In the genomic region with DNA sequence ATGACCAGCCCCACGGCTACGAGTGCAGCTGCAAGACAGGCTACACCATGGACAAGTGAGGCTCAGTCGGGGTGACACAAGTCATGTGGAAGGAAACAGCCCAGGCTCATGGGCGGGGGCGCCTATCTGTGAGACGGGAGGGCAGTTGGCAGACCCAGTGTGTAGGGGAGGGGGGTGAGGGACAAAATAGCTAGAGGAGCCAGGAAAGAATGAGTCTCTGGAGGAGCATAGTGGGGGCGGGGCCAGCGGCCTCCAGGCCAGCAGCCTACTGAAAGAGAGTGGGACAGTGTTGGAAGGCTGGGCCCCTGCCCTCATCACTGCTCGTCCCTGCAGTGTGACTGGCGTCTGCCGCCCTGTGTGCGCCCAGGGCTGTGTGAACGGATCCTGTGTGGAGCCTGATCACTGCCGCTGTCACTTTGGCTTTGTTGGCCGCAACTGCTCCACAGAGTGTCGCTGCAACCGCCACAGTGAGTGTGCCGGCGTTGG, we compare ENCODE assay signal across 13 mouse cellular contexts. TPM values are rescaled to one million over a fixed set of nuclear protein-coding genes. Genes with fewer than 3 reads are reported as not detected.
DNase-seq lines count a peak whose midpoint lies in the region; ATAC-seq and TF ChIP-seq lines count a peak whose summit lies in the region.
"Had no signal": no experiment of that assay in that cellular context is flagged by ENCODE, and none has a peak within 500 bp of the region (broad histone marks: within the 10 kb centered on the region; RNA-seq: fewer than 3 reads in every experiment).

No protein-coding gene starts in this region.

- no peak for TF ChIP-seq CTCF in stomach, postnatal 0 days (IDR thresholded peaks at IDR 0.05; ENCODE audit: low read depth)

- peak; percentile 46 for ATAC-seq in neural tube, embryonic 11.5 days (ENCODE audit: insufficient read depth, low FRiP score, low TSS enrichment)
- ATAC-seq in hindbrain, embryonic 15.5 days (ENCODE audit: low FRiP score, low read depth) = peak; percentile 75
- ATAC-seq in stomach, postnatal 0 days (ENCODE audit: low FRiP score, low TSS enrichment) = peak; percentile 37; the same call in 1 of the 2 replicates
- ATAC-seq in monocyte, adult 5-6 weeks (replicated peaks; ENCODE audit: insufficient number of reproducible peaks, low FRiP score, low TSS enrichment, poor library complexity, severe bottlenecking) = no peak
- ATAC-seq: CD4-positive, CD25-positive, alpha-beta regulatory T cell, adult 4 months had no signal

- no peak overlapping the region for H3K27ac ChIP-seq in neural tube, embryonic 11.5 days (ENCODE audit: low read depth, low read length)
- peak overlapping the region; percentile 25; the same call in 1 of the 2 replicates for H3K27ac ChIP-seq in hindbrain, embryonic 15.5 days (replicated peaks)
- H3K27ac ChIP-seq in stomach, postnatal 0 days (replicated peaks) = no peak overlapping the region
- H3K27ac ChIP-seq: macrophage had no signal

- TF ChIP-seq EP300 in stomach, postnatal 0 days (optimal IDR thresholded peaks at IDR 0.05) = no peak

- peak; percentile 43 for DNase-seq in gastrocnemius, postnatal 14 days
- no peak for DNase-seq in gastrocnemius, adult 18-20 months (ENCODE audit: low spot score)
- peak; percentile 48 for DNase-seq in neural tube, embryonic 11.5 days (ENCODE audit: low spot score)
- DNase-seq in neural tube, embryonic 10.5 days (ENCODE audit: extremely low spot score, low spot score) = no peak
- DNase-seq in stomach, postnatal 0 days (ENCODE audit: low spot score) = no peak
- DNase-seq in urinary bladder, postnatal 4 days (ENCODE audit: low spot score in 2 of 2) = no peak
- DNase-seq: adrenal gland, postnatal 36 days had no signal

- H3K4me1 ChIP-seq in neural tube, embryonic 11.5 days (ENCODE audit: control insufficient read depth, insufficient read depth, low read length) = peaks cover 4% of the 10 kb centered on the region; the same call in 1 of the 2 replicates
- peaks cover 11% of the 10 kb centered on the region; the same call in 1 of the 2 replicates for H3K4me1 ChIP-seq in hindbrain, embryonic 15.5 days (replicated peaks)
- H3K4me1 ChIP-seq in stomach, postnatal 0 days (replicated peaks; ENCODE audit: control insufficient read depth, insufficient read depth) = no peaks in the 10 kb centered on the region

- WGBS in neural tube, embryonic 11.5 days = 66% methylated on average over 19 of the region's 19 CpGs
- WGBS in hindbrain, embryonic 15.5 days = 33% methylated on average over 19 of the region's 19 CpGs
- WGBS in stomach, postnatal 0 days = 72% methylated on average over 19 of the region's 19 CpGs

- no peaks in the 10 kb centered on the region for H3K9me3 ChIP-seq in neural tube, embryonic 11.5 days (ENCODE audit: control insufficient read depth, low read length)
- H3K9me3 ChIP-seq in hindbrain, embryonic 15.5 days = no peaks in the 10 kb centered on the region
- H3K9me3 ChIP-seq in stomach, postnatal 0 days (ENCODE audit: control insufficient read depth, low read length) = no peaks in the 10 kb centered on the region

- no peak overlapping the region for H3K9ac ChIP-seq in neural tube, embryonic 11.5 days (ENCODE audit: low read length)
- H3K9ac ChIP-seq in hindbrain, embryonic 15.5 days = no peak overlapping the region; the same call in 1 of the 2 replicates
- H3K9ac ChIP-seq in stomach, postnatal 0 days (ENCODE audit: low read length) = no peak overlapping the region

- intact Hi-C loops in gastrocnemius, postnatal 14 days (cut with DNase I; ENCODE audit: low total_unique reads) = no loop called here

- no peak overlapping the region for H3K4me3 ChIP-seq in neural tube, embryonic 11.5 days (ENCODE audit: low read depth, low read length)
- no peak overlapping the region for H3K4me3 ChIP-seq in hindbrain, embryonic 15.5 days
- H3K4me3 ChIP-seq in stomach, postnatal 0 days (ENCODE audit: low read depth, low read length) = no peak overlapping the region

- H3K4me2 ChIP-seq in neural tube, embryonic 11.5 days (ENCODE audit: low read depth) = no peak overlapping the region
- peak overlapping the region; percentile 21; the same call in 1 of the 2 replicates for H3K4me2 ChIP-seq in hindbrain, embryonic 15.5 days
- no peak overlapping the region for H3K4me2 ChIP-seq in stomach, postnatal 0 days (replicated peaks; ENCODE audit: low read depth)

- H3K27me3 ChIP-seq in neural tube, embryonic 11.5 days (ENCODE audit: control insufficient read depth, insufficient read depth, low read length) = no peaks in the 10 kb centered on the region
- no peaks in the 10 kb centered on the region for H3K27me3 ChIP-seq in hindbrain, embryonic 15.5 days
- no peaks in the 10 kb centered on the region for H3K27me3 ChIP-seq in stomach, postnatal 0 days (ENCODE audit: control insufficient read depth, insufficient read depth, low read length)

- H3K36me3 ChIP-seq in neural tube, embryonic 11.5 days (ENCODE audit: control insufficient read depth, insufficient read depth, low read length) = peaks cover 15% of the 10 kb centered on the region
- H3K36me3 ChIP-seq in hindbrain, embryonic 15.5 days = peaks cover 37% of the 10 kb centered on the region
- H3K36me3 ChIP-seq in stomach, postnatal 0 days (ENCODE audit: control insufficient read depth, insufficient read depth, low read length) = peaks cover 10% of the 10 kb centered on the region; the same call in 1 of the 2 replicates

RNA-seq across cellular contexts. Expression of gene Cnfn, which starts 10.8 kb away (rescaled TPM):
- not detected for total RNA-seq in gastrocnemius, postnatal 14 days (2021)
- not detected for total RNA-seq in gastrocnemius, adult 18-20 months (2021)
- polyA plus RNA-seq in neural tube, embryonic 11.5 days (2014; fragmentation: Nextera tagmentation; extraction: Ambion mirVana) = not detected in 2 replicates
- not detected in 2 replicates for polyA plus RNA-seq in hindbrain, embryonic 15.5 days (2015; fragmentation: Nextera tagmentation; extraction: Ambion mirVana)
- 4,615 and 4,883 TPM in 2 replicates for polyA plus RNA-seq in stomach, postnatal 0 days (2015; fragmentation: Nextera tagmentation; extraction: Ambion mirVana)
- total RNA-seq in monocyte, adult 5-6 weeks (2017) = not detected in 3 replicates
- total RNA-seq: adrenal gland, postnatal 36 days had no signal
- polyA plus RNA-seq: CD4-positive, CD25-positive, alpha-beta regulatory T cell, adult 4 months; kidney, embryonic 16.5 days; macrophage had no signal

RNA-seq across cellular contexts. Expression of gene Lipe, which starts 39.7 kb away (rescaled TPM):
- 10 to 100 TPM; 11.4 to 18.8 TPM for total RNA-seq in gastrocnemius, postnatal 14 days (2021)
- 10 to 100 TPM; 21.3 to 22.7 TPM for total RNA-seq in gastrocnemius, adult 18-20 months (2021)
- 2.5 and 3.9 TPM in 2 replicates for polyA plus RNA-seq in neural tube, embryonic 11.5 days (2014; fragmentation: Nextera tagmentation; extraction: Ambion mirVana)
- 9.9 and 11.0 TPM in 2 replicates for polyA plus RNA-seq in hindbrain, embryonic 15.5 days (2015; fragmentation: Nextera tagmentation; extraction: Ambion mirVana)
- 10.3 and 12.5 TPM in 2 replicates for polyA plus RNA-seq in stomach, postnatal 0 days (2015; fragmentation: Nextera tagmentation; extraction: Ambion mirVana)
- 19.5 to 19.9 TPM (median 19.7 TPM) in 3 replicates for total RNA-seq in monocyte, adult 5-6 weeks (2017)

RNA-seq across cellular contexts. Expression of gene Megf8, which starts 41.8 kb away (rescaled TPM):
- 10 to 100 TPM; 18.5 to 19.7 TPM for total RNA-seq in gastrocnemius, postnatal 14 days (2021)
- total RNA-seq in gastrocnemius, adult 18-20 months (2021) = 10 to 100 TPM; 20.3 to 22.0 TPM
- polyA plus RNA-seq in neural tube, embryonic 11.5 days (2014; fragmentation: Nextera tagmentation; extraction: Ambion mirVana) = 12.9 and 14.7 TPM in 2 replicates
- polyA plus RNA-seq in hindbrain, embryonic 15.5 days (2015; fragmentation: Nextera tagmentation; extraction: Ambion mirVana) = 23.9 and 25.1 TPM in 2 replicates
- polyA plus RNA-seq in stomach, postnatal 0 days (2015; fragmentation: Nextera tagmentation; extraction: Ambion mirVana) = 3.3 and 3.6 TPM in 2 replicates
- 0.64 to 1.8 TPM (median 0.86 TPM) in 3 replicates for total RNA-seq in monocyte, adult 5-6 weeks (2017)

RNA-seq across cellular contexts. Expression of gene Tmem145, which starts 52.9 kb away (rescaled TPM):
- not detected for total RNA-seq in gastrocnemius, postnatal 14 days (2021)
- total RNA-seq in gastrocnemius, adult 18-20 months (2021) = not detected
- 9.6 and 10.2 TPM in 2 replicates for polyA plus RNA-seq in neural tube, embryonic 11.5 days (2014; fragmentation: Nextera tagmentation; extraction: Ambion mirVana)
- polyA plus RNA-seq in hindbrain, embryonic 15.5 days (2015; fragmentation: Nextera tagmentation; extraction: Ambion mirVana) = 84.1 and 101 TPM in 2 replicates
- polyA plus RNA-seq in stomach, postnatal 0 days (2015; fragmentation: Nextera tagmentation; extraction: Ambion mirVana) = 0.67 and 1.1 TPM in 2 replicates
- total RNA-seq in monocyte, adult 5-6 weeks (2017) = not detected in 3 replicates
- polyA plus RNA-seq: CD4-positive, CD25-positive, alpha-beta regulatory T cell, adult 4 months; macrophage had no signal

RNA-seq across cellular contexts. Expression of gene Cxcl17, which starts 53.9 kb away (rescaled TPM):
- not detected for total RNA-seq in gastrocnemius, postnatal 14 days (2021)
- not detected for total RNA-seq in gastrocnemius, adult 18-20 months (2021)
- polyA plus RNA-seq in neural tube, embryonic 11.5 days (2014; fragmentation: Nextera tagmentation; extraction: Ambion mirVana) = 0.34 TPM in 1 of 2 replicates, not detected in the other
- polyA plus RNA-seq in hindbrain, embryonic 15.5 days (2015; fragmentation: Nextera tagmentation; extraction: Ambion mirVana) = 1.2 and 1.3 TPM in 2 replicates
- polyA plus RNA-seq in stomach, postnatal 0 days (2015; fragmentation: Nextera tagmentation; extraction: Ambion mirVana) = 6.8 and 8.8 TPM in 2 replicates
- total RNA-seq in monocyte, adult 5-6 weeks (2017) = not detected in 3 replicates
- total RNA-seq: adrenal gland, postnatal 36 days had no signal
- polyA plus RNA-seq: CD4-positive, CD25-positive, alpha-beta regulatory T cell, adult 4 months; macrophage; small intestine, adult 2 months had no signal

Comparison
In these comparisons a context has a peak if more than half of its experiments do, and no peak if none do; other contexts are left out.
1. DNase-seq: peak in gastrocnemius, postnatal 14 days (single experiment) and neural tube, embryonic 11.5 days (single experiment); none in gastrocnemius, adult 18-20 months (single experiment), neural tube, embryonic 10.5 days (single experiment), stomach, postnatal 0 days (single experiment) and urinary bladder, postnatal 4 days (0 of 2).